Mouse (Mus musculus) MEL (cell line): ENCODE measurements around the gene Cd68. TPM values are rescaled to one million over a fixed set of nuclear protein-coding genes. Genes with fewer than 3 reads are reported as not detected.

Experiments
- DNase-seq: peaks from one replicate; pipeline ENCODE4 v3.0.0; 2011; ENCODE audit warnings: low read depth, low spot score
- H3K27ac ChIP-seq: 2 replicates; pipeline ENCODE4 v1.5.1; 2012; ENCODE audit warnings: low read depth, mild to moderate bottlenecking, control low read depth, low read length, moderate library complexity; ENCODE audit not compliant: control insufficient read depth
- H3K27me3 ChIP-seq, 2 experiments: fragments of 150-350 bp in 1 of 2; sonication (generic) in 1 of 2; 2 replicates each; pipeline ENCODE4 v1.6.1; 2012; ENCODE audit warnings: low read length in 2 of 2, mild to moderate bottlenecking in 2 of 2, improper control_type of control experiment in 1 of 2, moderate library complexity in 1 of 2; ENCODE audit not compliant: insufficient read depth in 2 of 2, control insufficient read depth in 1 of 2
- H3K36me3 ChIP-seq, 2 experiments: 2 replicates each; pipeline ENCODE4 v1.6.1; 2012 to 2014; ENCODE audit warnings: low read length in 2 of 2, improper control_type of control experiment in 1 of 2, inconsistent platforms in 1 of 2, mild to moderate bottlenecking in 1 of 2; ENCODE audit not compliant: insufficient read depth in 2 of 2, control insufficient read depth in 1 of 2
- H3K4me1 ChIP-seq, 2 experiments: fragments of 150-350 bp in 1 of 2; sonication (generic) in 1 of 2; 2 replicates each; pipeline ENCODE4 v1.6.1; 2012; ENCODE audit warnings: low read length in 2 of 2, improper control_type of control experiment in 1 of 2, mild to moderate bottlenecking in 1 of 2; ENCODE audit not compliant: insufficient read depth in 2 of 2, control insufficient read depth in 1 of 2
- H3K4me3 ChIP-seq, 2 experiments: fragments of 150-350 bp in 1 of 2; sonication (generic) in 1 of 2; 2 replicates each; pipeline ENCODE4 v1.5.1; 2012; ENCODE audit warnings: low read depth in 2 of 2, low read length in 2 of 2, mild to moderate bottlenecking in 2 of 2, moderate library complexity in 2 of 2, control low read depth in 1 of 2, improper control_type of control experiment in 1 of 2; ENCODE audit not compliant: control insufficient read depth in 1 of 2, insufficient read depth in 1 of 2
- H3K79me2 ChIP-seq: 2 replicates; pipeline ENCODE4 v1.6.1; 2012; ENCODE audit warnings: mild to moderate bottlenecking, low read length, moderate library complexity; ENCODE audit not compliant: control insufficient read depth, poor library complexity, insufficient read depth
- H3K9ac ChIP-seq: 2 replicates; pipeline ENCODE4 v1.6.1; 2012; ENCODE audit warnings: low read depth, mild to moderate bottlenecking, control low read depth, low read length, moderate library complexity; ENCODE audit not compliant: control insufficient read depth, poor library complexity, severe bottlenecking
- H3K9me3 ChIP-seq: fragments of 150-350 bp; sonication (generic); replicated peaks from 2 replicates; pipeline ENCODE4 v1.6.1; 2012; ENCODE audit warnings: mild to moderate bottlenecking, low read length, improper control_type of control experiment, moderate library complexity; ENCODE audit not compliant: insufficient read depth
- BHLHE40 ChIP-seq: IDR thresholded peaks from 2 replicates; pipeline ENCODE4 v1.6.1; 2012; ENCODE audit warnings: low read depth, mild to moderate bottlenecking, inconsistent platforms, low read length, improper control_type of control experiment, borderline replicate concordance
- CHD1 ChIP-seq: IDR thresholded peaks from 2 replicates; pipeline ENCODE4 v1.6.1; 2012; ENCODE audit warnings: low read depth, mild to moderate bottlenecking, inconsistent platforms, low read length, improper control_type of control experiment
- CTCF ChIP-seq, 3 experiments: IDR thresholded peaks in 2 of 3; conservative IDR thresholded peaks in 1 of 3; 2 replicates each; pipeline ENCODE4 v1.5.1; 2011 to 2012; ENCODE audit warnings: low read length in 3 of 3, low read depth in 2 of 3, mild to moderate bottlenecking in 2 of 3, improper control_type of control experiment in 1 of 3, inconsistent platforms in 1 of 3, mixed read lengths in 1 of 3, moderate library complexity in 1 of 3; ENCODE audit not compliant: control insufficient read depth in 1 of 3, insufficient read depth in 1 of 3, poor library complexity in 1 of 3, severe bottlenecking in 1 of 3
- E2F4 ChIP-seq: IDR thresholded peaks from 2 replicates; pipeline ENCODE4 v1.6.1; 2011; ENCODE audit warnings: low read depth, low read length, improper control_type of control experiment, borderline replicate concordance
- ETS1 ChIP-seq: IDR thresholded peaks from 2 replicates; pipeline ENCODE4 v1.6.1; 2012; ENCODE audit warnings: low read depth, mild to moderate bottlenecking, inconsistent platforms, low read length, improper control_type of control experiment, moderate library complexity
- HCFC1 ChIP-seq: IDR thresholded peaks from 2 replicates; pipeline ENCODE4 v1.6.1; 2012; ENCODE audit warnings: low read depth, mild to moderate bottlenecking, inconsistent platforms, low read length, improper control_type of control experiment, moderate library complexity
- MAZ ChIP-seq: IDR thresholded peaks from 2 replicates; pipeline ENCODE4 v1.6.1; 2012; ENCODE audit warnings: low read depth, mild to moderate bottlenecking, inconsistent platforms, low read length, improper control_type of control experiment
- MXI1 ChIP-seq: IDR thresholded peaks from 2 replicates; pipeline ENCODE4 v1.6.1; 2011; ENCODE audit warnings: mild to moderate bottlenecking, low read depth, low read length, improper control_type of control experiment
- MYC ChIP-seq: IDR thresholded peaks from 2 replicates; pipeline ENCODE4 v1.6.1; 2011; ENCODE audit warnings: low read depth, mild to moderate bottlenecking, low read length, improper control_type of control experiment, moderate library complexity
- NRF1 ChIP-seq: IDR thresholded peaks from 2 replicates; pipeline ENCODE4 v1.6.1; 2014; ENCODE audit warnings: low read depth, mild to moderate bottlenecking, inconsistent platforms, low read length, improper control_type of control experiment, moderate library complexity; ENCODE audit not compliant: poor library complexity, insufficient read depth, severe bottlenecking
- POLR2A ChIP-seq, 2 experiments: IDR thresholded peaks; 2 replicates each; pipeline ENCODE4 v1.6.1; 2011 to 2012; ENCODE audit warnings: low read length in 2 of 2, mild to moderate bottlenecking in 2 of 2, control low read depth in 1 of 2, improper control_type of control experiment in 1 of 2, low read depth in 1 of 2, moderate library complexity in 1 of 2; ENCODE audit not compliant: control insufficient read depth in 1 of 2, insufficient read depth in 1 of 2, poor library complexity in 1 of 2
- RCOR1 ChIP-seq: IDR thresholded peaks from 2 replicates; pipeline ENCODE4 v1.6.1; 2012; ENCODE audit warnings: low read depth, mild to moderate bottlenecking, inconsistent platforms, low read length, improper control_type of control experiment
- SIN3A ChIP-seq: IDR thresholded peaks from 2 replicates; pipeline ENCODE4 v1.6.1; 2012; ENCODE audit warnings: low read length, improper control_type of control experiment, inconsistent platforms
- SMC3 ChIP-seq: IDR thresholded peaks from 2 replicates; pipeline ENCODE4 v1.6.1; 2011; ENCODE audit warnings: low read depth, low read length, improper control_type of control experiment
- ZC3H11A ChIP-seq: IDR thresholded peaks from 2 replicates; pipeline ENCODE4 v1.6.1; 2012; ENCODE audit warnings: low read depth, mild to moderate bottlenecking, inconsistent platforms, low read length, improper control_type of control experiment
- ZKSCAN1 ChIP-seq: IDR thresholded peaks from 2 replicates; pipeline ENCODE4 v1.6.1; 2012; ENCODE audit warnings: low read depth, mild to moderate bottlenecking, inconsistent platforms, low read length, improper control_type of control experiment, moderate library complexity
- ZMIZ1 ChIP-seq: IDR thresholded peaks from 2 replicates; pipeline ENCODE4 v1.6.1; 2012; ENCODE audit warnings: low read depth, mild to moderate bottlenecking, inconsistent platforms, low read length, improper control_type of control experiment, moderate library complexity
- ZNF384 ChIP-seq: IDR thresholded peaks from 2 replicates; pipeline ENCODE4 v1.6.1; 2012; ENCODE audit warnings: low read depth, mild to moderate bottlenecking, inconsistent platforms, low read length, improper control_type of control experiment
- polyA plus RNA-seq, 2 experiments: library from polyadenylated mRNA; stranded (reverse) in 1 of 2; unstranded in 1 of 2; fragments of >175 nt in 1 of 2; fragments of >200 nt in 1 of 2; gene quantifications; 2 replicates each; pipeline versions ENCODE4 v1.2.1 to v1.2.4; 2012; ENCODE audit warnings: low replicate concordance in 2 of 2, low read depth in 1 of 2; ENCODE audit not compliant: insufficient read length in 2 of 2, insufficient read depth in 1 of 2, missing spikeins in 1 of 2
- total RNA-seq: library from RNA; depleted of rRNA; stranded (reverse); fragments of 300-350 nt; gene quantifications from 2 replicates; pipeline ENCODE4 v1.2.3, GENCODE M21; 2012

Cd68 gene
- total and polyA plus RNA-seq, 3 experiments, result 5.3 to 19.8 TPM; not detected in 1

GRCm38 (mm10) chr11:69680136-69680855 lies 14.3 kb upstream of the Cd68 start:
- no peak for DNase-seq
- Histone ChIP-seq H3K9ac (no peak overlapping the region; the same call in 1 of the 2 replicates), H3K4me1 (peaks cover 6 to 8% of the 10 kb centered on the region in 2 experiments; a peak in 3 of 4 replicates), H3K79me2 (peaks cover 25% of the 10 kb centered on the region), H3K27me3 (no peaks in the 10 kb centered on the region), H3K27ac (no peak overlapping the region), H3K9me3 (no peaks in the 10 kb centered on the region), H3K36me3 (peaks cover 18 to 22% of the 10 kb centered on the region in 2 experiments), H3K4me3 (peak overlapping the region in 1 of 2 experiments; percentile 92; a peak in 2 of 4 replicates)
- TF ChIP-seq E2F4 (no peak), SIN3A (no peak), ZC3H11A (no peak), HCFC1 (no peak), BHLHE40 (no peak), MAZ (no peak), SMC3 (no peak), NRF1 (no peak), POLR2A (IDR thresholded peaks at IDR 0.05; ENCODE audit: control insufficient read depth in 1 of 2, insufficient read depth in 1 of 2, low read depth in 1 of 2, low read length in 2 of 2, poor library complexity in 1 of 2) (no peak), ZKSCAN1 (no peak), RCOR1 (no peak), CHD1 (no peak), CTCF (IDR thresholded peaks at IDR 0.05 in 2 of 3, conservative IDR thresholded peaks at IDR 0.05 in 1 of 3; ENCODE audit: control insufficient read depth in 1 of 3, insufficient read depth in 1 of 3, low read depth in 2 of 3, low read length in 3 of 3, poor library complexity in 1 of 3, severe bottlenecking in 1 of 3) (no peak), MYC (no peak), ZMIZ1 (no peak)

- TF ChIP-seq MYC (0 out of 2 replicates have a peak, but pooled peaks have one; percentile 20), RCOR1 (peak; percentile 79), MXI1 (0 out of 2 replicates have a peak, but pooled peaks have one; percentile 34), SMC3 (no peak), ZNF384 (peak; percentile 78), ETS1 (no peak)
- peak; percentile 46 for DNase-seq
- Histone ChIP-seq H3K27ac (no peak overlapping the region), H3K4me3 (no peak overlapping the region), H3K79me2 (peaks cover 25% of the 10 kb centered on the region), H3K9me3 (no peaks in the 10 kb centered on the region), H3K27me3 (no peaks in the 10 kb centered on the region), H3K36me3 (peaks cover 18 to 22% of the 10 kb centered on the region in 2 experiments), H3K4me1 (peaks cover 6 to 8% of the 10 kb centered on the region in 2 experiments; a peak in 3 of 4 replicates), H3K9ac (no peak overlapping the region)
Measured at GRCm38 (mm10) chr11:69679144-69679543, 13.2 kb upstream of the Cd68 start.
